Mouse (Mus musculus) ES-E14 (cell line): ENCODE results near the gene Bicra.

Source experiments
- HCFC1 ChIP-seq: IDR thresholded peaks from 2 replicates; pipeline ENCODE4 v1.6.1; 2012; ENCODE audit warnings: low read length, inconsistent platforms, borderline replicate concordance; ENCODE audit not compliant: insufficient read depth
- MAFK ChIP-seq: IDR thresholded peaks from 2 replicates; pipeline ENCODE4 v1.6.1; 2014; ENCODE audit warnings: mild to moderate bottlenecking, low read depth, low read length, inconsistent platforms; ENCODE audit not compliant: insufficient read depth
- ZNF384 ChIP-seq: IDR thresholded peaks from 2 replicates; pipeline ENCODE4 v1.6.1; 2012; ENCODE audit warnings: low read depth, low read length, inconsistent platforms

DNA sequence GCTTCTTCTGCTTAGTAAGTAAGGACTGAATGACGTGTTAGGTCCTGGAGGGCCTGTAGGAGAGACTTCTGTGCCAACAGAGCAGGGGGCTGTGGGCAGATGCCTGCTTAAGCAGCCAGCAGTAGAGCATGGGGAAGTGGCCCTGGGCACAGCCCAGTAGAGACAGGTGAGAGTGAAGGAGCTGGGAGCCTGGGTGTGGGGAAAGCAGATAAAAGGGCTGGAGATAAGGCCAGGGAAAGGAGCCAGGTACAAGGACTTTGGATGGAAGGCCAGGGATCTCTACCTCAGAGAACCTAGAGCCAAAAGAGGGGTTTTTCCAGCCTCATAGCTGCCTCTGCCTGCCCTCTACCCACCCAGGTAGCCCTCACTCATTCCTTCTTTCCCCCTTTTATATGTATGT, 14.7 kb downstream of the Bicra start:
- TF ChIP-seq HCFC1 (no peak), ZNF384 (no peak), MAFK (no peak)
